Mouse (Mus musculus) megakaryocyte-erythroid progenitor cell, adult 5-6 weeks (primary cell): Measurements from ENCODE around the gene Men1. TPM values are rescaled to one million over a fixed set of nuclear protein-coding genes. Genes with fewer than 3 reads are reported as not detected.
"Not testable (repeated sequence)": the region's sequence is repeated elsewhere in the genome, so short reads cannot be mapped to it uniquely, and the experiment has no call there.

Experiments used
- ATAC-seq: replicated peaks from 2 replicates; pipeline ENCODE4 v1.8.0; 2016; ENCODE audit warnings: mild to moderate bottlenecking, inconsistent platforms; ENCODE audit not compliant: severe bottlenecking, poor library complexity, low FRiP score, low TSS enrichment
- total RNA-seq, 2 experiments: library from RNA; stranded (forward) in 1 of 2; stranded (reverse) in 1 of 2; fragments of 200-1000, 215-1000 nt in 1 of 2; fragments of >200 nt in 1 of 2; fragmentation: Nextera tagmentation in 1 of 2; gene quantifications; 2 replicates each; pipeline ENCODE4 v1.2.3; 2014 to 2017

Gene Men1
- total RNA-seq (2014; fragmentation: Nextera tagmentation): 39.8 and 56.2 TPM in 2 replicates
- total RNA-seq (2017): 17.8 and 19.8 TPM in 2 replicates

DNA sequence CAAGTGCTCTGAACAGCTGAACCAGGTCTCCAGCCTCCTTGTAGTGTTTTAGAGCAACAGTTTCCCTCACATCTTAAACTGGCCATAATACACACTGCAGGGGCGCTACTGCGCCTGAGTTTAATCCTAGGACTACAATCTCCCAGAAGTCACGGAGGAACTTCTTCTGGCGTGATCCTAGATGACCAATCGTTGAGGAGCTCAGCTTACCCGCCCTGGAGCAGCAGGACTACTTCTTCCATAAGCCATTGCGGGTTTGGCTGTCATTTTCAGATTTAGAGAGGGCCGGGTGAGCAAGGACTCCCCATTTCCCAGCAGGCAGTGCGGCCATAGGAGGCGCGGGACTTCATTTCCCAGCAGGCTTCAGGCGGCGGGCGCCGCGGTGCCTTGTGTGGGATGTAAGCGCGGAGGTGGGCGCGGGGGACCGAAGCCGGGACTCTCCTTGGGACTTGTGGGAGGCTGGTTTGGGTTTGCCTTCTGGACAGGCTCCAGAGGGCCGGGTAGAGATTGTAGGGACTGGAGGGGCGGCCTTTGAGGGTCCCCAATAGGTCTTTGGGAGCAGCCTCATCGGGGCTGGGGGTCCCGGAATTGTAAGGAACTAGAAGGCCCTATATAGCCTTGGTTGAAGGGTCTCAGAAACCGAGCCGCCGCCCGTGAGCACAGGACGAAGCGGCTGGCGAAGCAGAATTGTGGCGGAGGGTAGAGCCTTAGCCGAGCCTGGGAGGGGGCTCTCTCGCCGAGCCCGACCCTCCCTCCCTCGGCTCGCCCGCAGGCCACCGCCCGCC, at the start of gene Men1:
Men1 (plus strand) TSS at position 307 of the 785 bp plus-strand sequence.
- ATAC-seq: peak; percentile 87

DNA sequence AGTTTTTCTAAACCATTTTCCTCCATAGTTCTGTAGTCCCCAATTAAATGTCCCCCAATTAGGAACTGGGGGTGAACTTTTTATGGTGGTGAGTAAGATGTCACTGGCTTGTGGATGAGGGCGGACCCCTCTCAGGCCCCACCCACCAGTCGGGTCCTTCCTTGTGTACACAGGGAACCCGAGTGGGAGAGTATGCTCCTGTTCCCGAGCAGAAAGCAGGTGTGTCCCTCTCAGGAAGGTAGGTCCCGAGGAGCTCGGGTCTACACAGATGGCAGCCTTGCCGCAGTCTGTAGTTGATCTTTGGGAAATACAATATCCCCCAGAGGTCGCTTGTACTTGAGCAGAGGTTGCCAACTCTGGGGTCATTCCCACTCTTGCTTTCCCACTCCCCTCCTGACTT, 49.6 kb upstream of the Men1 start:
- peak; percentile 6; the same call in 1 of the 2 replicates for ATAC-seq

DNA sequence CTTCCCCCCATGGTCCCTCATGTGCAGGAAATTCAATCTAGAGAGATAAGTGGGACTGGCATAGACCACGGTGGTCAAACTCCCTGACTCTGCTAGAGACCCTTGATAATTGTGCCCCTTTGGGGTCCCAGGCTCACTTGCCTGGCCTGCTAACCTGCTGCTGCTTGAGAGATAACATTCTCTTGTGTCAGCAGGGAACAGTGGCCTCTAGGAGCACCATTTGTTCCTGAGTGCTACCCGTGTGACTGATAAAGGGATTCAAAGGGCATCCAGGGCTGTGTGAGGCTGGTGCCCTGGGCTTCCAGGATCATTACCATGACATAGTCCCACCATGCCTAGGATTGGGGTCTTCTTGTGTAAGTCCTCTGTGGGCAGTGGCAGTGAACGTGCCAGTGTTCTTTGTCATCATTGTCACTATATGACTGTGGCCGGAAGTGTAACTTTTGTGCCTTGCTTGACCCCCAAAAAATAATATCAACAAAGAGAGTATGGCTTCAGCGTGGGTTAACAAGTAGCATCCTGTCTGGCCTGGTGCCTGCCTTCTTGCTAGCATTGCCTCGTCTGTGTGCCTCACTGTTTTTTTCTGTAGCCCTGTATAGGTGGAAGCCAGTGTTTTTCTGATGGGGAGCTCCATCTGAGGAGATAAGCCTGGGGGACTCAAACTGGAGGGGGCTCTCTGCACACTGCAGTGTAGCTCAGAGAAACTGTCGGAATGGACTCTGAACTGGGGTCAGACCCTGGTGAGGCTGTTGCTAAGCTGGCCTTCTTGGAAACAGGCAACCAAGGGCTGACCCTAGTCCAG, 48.9 kb upstream of the Men1 start:
- ATAC-seq: peak; percentile 35

DNA sequence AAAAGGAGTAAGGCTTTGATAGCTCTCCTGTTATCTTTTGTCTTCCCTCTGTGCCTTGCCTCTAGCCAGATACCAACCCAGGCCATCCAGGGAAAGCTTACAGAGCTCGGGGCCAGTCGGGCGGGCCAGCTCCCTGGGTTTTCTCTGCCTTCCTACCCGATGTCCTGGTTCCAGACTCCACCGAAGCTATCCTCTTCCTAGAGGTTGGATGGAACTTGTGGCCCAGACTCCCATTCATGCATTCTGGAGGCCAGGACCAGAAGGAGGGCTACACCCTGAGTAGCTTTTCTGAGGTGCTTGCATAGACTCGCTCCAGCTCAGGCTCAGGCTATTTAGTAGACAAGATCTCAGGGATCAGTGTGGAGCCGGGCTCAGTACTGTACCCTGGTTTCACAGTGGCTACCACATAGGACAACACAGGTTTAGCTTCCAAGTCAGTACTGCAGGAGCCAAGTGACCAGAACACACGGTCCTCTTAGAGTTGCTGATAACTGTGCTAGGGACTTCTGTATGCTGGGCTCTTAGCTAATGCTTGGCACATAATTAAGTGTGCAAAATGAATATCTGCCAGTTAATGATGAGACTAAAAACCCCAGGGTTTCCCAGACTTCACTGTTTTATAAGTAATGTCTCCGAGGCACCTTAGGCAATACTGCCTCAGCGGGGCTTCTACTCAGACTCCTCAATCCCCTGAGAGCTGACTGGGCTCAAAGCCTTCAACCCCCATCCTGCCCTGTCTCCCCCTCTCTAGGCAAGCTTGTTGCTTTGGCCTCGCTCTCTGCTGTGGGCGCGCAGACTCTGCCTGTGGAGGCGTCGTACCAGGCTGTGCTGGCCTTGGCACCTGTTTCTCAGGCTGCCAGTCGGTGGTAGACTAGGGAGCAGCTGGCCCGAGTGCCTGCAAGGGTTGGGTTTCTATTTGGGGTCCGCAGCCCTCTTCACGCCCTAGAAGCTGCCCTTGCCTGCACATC, 48.1 kb upstream of the Men1 start:
- ATAC-seq: no peak

DNA sequence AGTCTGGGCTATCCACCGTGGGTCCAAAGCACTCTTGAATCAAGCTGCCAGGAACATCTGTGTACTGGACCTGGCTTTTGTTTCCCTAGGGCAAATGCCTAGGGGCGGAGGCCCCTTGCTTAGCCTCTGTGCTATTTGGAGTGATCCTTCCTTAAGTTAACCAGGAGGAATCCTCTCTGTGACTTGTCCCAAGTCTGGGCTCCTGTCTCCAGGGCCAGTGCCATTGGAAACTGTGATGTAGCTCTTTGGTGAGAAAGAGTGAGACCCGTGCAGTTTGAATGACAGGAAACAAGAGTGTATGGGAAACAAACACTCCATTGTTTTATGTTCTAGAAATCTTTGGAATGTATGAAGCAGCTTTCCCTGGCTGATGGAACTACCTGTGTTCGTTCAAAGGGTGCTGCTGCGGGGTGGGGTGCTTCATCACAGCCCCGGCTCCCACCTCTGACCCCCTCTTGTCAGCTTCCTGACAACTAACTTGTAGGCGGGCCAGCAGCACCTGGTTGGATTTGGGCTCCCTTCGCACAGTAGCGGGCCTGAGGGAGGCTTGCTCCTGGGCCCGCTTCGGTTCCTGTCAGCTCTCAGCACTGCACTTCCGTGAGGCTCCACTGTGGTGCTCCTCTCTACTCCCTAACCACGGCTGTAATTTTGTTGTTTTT, 46.4 kb upstream of the Men1 start:
- no peak for ATAC-seq

DNA sequence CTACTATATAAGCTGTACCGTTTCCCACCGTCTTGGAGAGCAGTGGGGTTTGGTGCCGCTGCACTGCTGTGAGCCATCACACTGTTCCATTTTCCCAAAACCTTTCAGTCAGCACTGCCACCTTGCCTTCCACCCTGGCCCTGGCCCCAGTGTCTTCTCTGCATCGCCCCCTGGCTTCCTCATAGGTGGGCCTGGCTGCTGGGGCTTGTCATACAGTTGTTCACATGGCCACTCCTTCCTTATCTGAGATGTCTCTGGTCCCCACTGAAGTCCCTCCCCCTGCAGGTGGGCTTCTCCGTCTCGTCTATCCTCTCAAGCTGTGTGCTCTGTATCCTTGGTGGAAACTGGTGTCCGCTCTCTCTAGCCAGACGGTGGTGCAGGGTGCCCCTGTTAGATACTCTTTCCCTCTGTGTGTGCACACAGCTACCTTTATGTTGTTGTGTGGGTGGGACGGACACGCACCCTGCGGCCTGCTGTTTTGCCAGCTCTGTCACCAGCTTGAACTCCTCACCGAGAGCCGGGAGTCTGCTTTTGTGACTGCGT, 45.0 kb upstream of the Men1 start:
- ATAC-seq: no peak

DNA sequence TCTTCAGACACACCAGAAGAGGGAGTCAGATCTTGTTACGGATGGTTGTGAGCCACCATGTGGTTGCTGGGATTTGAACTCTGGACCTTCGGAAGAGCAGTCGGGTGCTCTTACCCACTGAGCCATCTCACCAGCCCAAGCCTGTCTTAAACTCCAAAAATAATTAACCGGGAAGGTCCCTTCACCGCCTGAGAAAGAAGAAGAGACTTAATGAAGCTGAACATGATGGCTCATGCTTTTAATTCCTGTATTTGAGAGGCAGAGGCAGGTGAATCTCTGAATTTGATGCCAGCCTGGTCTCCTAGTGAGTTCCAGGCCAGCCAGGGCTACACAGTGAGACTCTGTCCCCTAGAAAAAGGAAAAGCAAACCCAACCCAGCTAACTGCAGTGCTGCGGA, 44.1 kb upstream of the Men1 start:
- not testable (repeated sequence) for ATAC-seq

DNA sequence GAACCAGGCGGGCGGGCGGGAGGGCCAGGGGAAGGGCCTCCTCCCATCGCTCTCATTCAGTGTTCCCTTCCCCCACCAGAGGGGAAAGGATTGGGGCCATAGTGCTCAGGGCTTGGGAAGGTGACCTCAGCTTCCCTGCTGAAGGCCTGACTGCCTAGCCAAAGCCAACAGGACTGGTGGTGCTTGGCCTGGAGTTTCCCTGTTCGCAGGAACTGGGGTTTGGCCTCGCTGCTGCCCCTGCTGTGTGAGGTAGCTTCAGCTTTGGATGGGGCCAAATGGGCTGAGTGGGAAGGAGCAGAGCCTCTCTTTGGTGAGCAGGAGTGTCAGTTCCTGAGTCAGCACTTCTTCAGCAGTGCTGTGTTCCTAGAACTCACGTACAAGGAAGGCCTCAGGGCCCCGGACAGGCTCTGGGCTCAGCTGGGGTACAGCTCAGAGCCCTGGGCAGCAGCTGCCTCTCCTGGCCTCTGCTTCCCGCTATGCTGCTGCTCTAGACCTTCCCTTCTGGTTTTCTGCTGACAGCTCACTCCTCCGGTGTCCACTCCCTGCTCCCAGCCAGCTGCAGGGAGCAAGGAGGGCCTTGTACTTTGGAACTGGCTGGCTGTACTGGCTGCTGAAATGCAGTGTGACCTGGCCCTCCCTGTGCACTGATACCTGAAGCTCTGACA, 43.5 kb upstream of the Men1 start:
- no peak for ATAC-seq

DNA sequence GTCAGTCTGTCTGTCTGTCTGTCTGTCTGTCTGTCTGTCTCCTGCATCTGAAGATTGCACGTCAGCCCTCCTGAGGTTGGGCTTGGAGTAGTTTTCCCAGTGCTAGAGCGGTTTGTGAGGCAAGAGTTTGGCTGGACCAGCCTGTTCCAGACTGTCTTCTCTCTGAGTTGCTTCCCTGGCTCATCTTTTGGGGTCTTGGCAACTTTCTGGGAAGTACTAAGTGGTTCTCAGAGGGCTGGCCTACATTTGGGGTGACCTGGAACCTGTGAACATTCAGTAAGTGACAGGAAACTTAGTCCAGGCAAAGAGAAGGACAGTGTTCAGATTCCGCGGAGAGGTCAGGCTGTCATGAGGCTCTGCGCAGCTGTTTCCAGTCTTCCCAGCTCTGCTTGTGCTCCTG, 42.5 kb upstream of the Men1 start:
- ATAC-seq: no peak

DNA sequence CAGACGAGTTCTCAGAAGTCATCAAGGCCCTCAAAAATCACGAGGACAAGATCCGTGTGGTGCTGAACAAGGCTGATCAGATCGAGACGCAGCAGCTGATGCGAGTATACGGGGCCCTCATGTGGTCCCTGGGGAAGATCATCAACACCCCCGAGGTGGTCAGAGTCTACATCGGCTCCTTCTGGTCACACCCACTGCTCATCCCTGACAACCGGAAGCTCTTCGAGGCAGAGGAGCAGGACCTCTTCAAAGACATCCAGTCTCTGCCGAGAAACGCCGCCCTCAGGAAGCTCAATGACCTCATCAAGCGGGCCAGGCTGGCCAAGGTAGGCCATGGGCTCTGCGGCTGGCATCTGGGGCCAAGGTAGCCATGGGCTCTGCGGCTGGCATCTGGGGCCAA, 40.5 kb upstream of the Men1 start:
- no peak for ATAC-seq

DNA sequence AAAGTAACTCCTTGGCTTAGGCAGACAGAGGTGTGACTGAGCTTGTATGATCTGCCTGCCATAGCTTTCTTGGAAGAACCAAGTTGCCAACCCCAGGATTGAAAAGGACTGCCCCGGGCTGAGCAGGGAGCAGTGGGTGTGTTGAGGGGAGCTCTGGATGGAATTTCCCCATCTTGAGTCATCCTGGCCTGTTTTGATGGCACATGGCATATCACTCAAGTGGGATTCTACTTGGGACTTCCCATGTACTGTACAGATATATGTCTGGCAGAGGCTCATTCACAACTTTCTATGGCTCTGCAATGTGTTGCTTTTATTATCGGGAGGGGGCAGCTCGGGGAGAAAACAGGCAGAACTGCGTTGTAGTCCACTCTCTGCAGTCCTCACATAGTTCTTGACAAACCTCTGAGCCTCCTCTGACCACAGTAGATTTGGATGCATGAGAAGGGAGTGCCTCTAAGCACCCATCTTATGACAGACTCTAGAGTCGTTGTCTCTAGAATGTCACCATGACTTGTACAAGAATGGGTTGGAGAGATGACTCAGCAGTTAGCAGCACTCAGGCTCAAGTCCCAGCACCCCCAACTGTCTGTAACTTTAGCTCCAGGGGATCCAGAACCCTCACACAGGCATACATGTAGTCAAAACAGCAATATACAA, 38.1 kb upstream of the Men1 start:
- ATAC-seq: no peak

DNA sequence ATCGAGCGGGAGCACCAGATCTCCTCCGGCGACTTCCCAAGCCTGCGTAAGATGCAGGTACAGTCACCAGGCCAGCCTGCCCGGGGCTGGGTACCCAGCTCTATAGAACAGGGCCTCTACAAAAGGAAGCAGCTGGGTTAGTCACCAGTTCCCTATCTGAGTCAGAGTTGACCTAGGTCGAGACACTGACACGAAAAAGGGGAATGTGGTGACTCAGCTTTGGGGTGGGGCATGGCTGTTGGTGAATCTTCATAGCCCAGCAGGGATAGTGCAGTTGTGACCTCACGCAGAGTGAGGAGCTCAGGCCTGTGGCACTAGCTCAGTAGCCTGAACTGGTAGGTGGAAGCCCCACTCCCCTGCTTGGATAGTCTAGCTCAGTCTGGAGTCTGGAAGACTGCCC, 37.1 kb upstream of the Men1 start:
- ATAC-seq: no peak

DNA sequence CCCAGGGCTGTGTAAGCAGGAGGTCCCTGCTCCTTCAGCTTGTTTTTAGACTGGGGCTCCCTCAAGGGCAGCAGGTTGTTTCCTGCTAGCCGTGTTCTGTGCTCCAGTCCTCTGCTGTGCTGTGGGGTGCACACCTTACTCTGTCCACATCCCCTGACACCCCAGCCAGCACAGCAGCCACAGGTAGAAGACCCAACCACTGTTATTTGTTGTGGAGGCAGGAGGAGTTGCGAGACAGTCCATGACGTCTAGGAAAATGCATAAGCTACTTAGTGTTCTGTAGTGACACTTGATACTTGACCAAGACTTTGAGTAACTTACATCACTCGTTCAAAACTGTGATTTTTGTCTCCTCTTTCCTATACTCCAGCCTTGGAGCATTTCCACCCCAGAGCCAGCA, 35.8 kb upstream of the Men1 start:
- ATAC-seq: no peak

DNA sequence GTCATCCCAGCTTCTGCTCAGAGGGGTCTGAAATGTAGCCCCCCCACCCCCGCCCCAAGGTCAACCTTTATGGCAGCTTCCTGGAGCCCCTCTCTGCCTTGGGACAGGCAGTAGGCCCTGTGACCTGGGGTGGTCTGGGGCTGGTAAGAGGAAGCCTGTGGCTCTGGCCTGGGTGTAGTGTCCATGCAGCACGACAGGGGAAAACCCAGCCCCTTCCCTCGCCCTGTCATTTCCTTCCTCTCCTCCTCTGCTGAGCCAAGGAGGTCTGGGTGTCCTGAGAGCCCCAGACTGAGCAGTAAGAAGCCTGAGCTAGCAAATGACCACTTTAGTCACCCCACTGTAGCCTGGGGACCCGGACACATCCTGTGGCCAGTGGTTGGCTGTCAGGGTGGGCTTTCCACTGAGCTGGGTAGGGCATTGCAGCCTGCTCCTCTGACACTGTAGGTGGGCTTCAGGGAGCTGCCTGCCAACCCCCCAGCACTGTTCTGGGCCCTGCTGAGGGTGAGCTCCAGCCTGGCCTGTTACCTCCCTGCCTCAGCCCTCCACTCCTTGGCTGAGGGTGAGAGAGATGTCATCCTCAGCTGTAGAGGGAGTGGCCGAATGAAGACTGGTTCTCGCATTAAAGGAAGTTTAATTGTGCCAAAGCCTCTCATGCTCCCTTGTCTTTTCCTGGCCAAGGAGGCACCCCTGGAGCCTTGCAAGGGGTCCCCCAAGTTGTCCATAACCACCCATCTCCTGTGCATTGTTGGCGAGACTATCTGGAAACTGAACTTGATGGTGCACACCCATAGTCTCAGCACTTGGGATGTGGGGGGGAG, 35.1 kb upstream of the Men1 start:
- ATAC-seq: no peak; the same call in 1 of the 2 replicates

DNA sequence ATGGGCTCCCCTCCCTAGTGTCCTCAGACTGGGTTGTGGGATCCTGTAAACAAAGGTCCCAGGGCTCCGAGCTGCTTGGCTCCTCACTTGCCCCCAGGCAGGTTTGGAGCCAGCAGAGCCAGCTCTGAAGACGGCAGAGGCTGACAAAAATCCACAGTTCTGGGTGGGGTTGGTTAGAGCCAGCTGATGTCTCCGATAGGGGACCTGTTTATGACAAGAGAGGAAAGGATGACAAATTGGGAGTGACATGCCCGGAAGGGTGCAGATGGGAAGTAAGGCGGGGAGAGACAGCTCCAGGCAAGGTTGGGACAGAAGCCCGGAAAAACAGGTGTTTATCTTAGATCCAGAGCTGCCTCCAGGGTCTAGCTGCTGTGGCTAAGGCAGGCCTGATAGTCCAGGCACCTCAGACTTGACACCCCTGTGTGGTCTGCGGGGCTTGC, 34.4 kb upstream of the Men1 start:
- ATAC-seq: peak; percentile 80

DNA sequence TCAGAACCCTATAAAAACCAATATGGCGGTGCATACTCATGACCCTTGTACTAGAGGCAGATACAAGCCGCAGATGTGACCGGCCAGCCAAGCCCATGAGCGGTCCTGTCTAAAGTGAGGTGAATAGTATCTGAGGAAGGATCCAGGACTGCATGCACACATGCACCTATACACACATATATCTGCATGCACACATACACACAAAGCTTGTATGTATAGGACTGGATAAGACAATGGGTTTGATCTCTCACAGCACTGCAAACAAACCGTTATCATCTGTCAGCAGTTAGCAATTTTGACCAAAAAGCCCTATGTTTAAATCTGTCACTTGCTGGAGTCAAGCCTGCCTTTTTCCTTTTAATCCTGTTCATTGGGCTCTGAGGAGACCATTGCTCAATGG, 32.7 kb upstream of the Men1 start:
- ATAC-seq: peak; percentile 12; the same call in 1 of the 2 replicates

DNA sequence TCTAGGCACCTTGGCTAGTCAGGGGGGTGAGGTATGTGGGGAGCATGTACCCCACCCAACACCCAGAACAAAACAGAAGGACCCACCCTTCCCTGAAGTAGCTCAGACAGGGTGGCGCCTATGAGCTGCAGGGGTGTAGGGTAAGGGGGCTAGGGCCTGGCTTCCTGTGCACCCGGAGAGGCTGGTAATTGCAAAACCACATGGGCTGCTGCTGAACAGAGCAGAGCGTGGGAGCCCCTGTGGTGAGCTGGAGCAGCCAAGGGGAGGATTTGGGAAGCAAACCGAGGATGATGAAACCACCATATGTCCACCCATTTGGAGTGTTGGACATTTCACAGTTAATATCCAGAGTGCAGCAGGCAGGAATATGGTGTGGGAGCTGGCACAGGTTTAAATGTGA, 32.3 kb upstream of the Men1 start:
- no peak for ATAC-seq
